Mouse (Mus musculus) CH12.LX (cell line): ENCODE data around the gene Zmym2. TPM values are rescaled to one million over a fixed set of nuclear protein-coding genes. Genes with fewer than 3 reads are reported as not detected.
A peak's percentile ranks its signal among the peaks of the same experiment; 100 is the strongest.
"Not testable (repeated sequence)": the region's sequence is repeated elsewhere in the genome, so short reads cannot be mapped to it uniquely, and the experiment has no call there.

Source experiments
- DNase-seq: peaks from one replicate; pipeline ENCODE4 v3.0.0-alpha.2; 2013; ENCODE audit errors: extremely low read depth
- H3K27ac ChIP-seq: 2 replicates; pipeline ENCODE4 v1.5.1; 2012; ENCODE audit warnings: low read depth, mild to moderate bottlenecking, control low read depth, moderate library complexity; ENCODE audit not compliant: insufficient read depth
- H3K27me3 ChIP-seq: replicated peaks from 2 replicates; pipeline ENCODE3; 2012; ENCODE audit warnings: inconsistent platforms
- H3K36me3 ChIP-seq, 2 experiments: replicated peaks in 1 of 2; 2 replicates each; pipeline versions ENCODE3 to v1.6.1; 2012; ENCODE audit warnings: inconsistent platforms in 1 of 2, low read length in 1 of 2, mild to moderate bottlenecking in 1 of 2, mixed read lengths in 1 of 2, moderate library complexity in 1 of 2; ENCODE audit not compliant: control insufficient read depth in 1 of 2, insufficient read depth in 1 of 2
- H3K4me1 ChIP-seq, 2 experiments: 2 replicates each; pipeline ENCODE4 v1.6.1; 2012; ENCODE audit warnings: inconsistent platforms in 1 of 2, moderate library complexity in 1 of 2; ENCODE audit not compliant: insufficient read depth in 2 of 2, control insufficient read depth in 1 of 2
- H3K4me2 ChIP-seq: 2 replicates; pipeline ENCODE4 v1.6.1; 2012; ENCODE audit warnings: low read depth, mild to moderate bottlenecking, control low read depth; ENCODE audit not compliant: poor library complexity, insufficient read depth, severe bottlenecking
- H3K4me3 ChIP-seq, 3 experiments: fragments of 150-350 bp in 1 of 3; sonication (generic) in 1 of 3; replicated peaks in 1 of 3; 2 replicates each; pipeline versions ENCODE3 to v1.5.1; 2011 to 2012; ENCODE audit warnings: low read depth in 2 of 3, low read length in 2 of 3, mild to moderate bottlenecking in 2 of 3, moderate library complexity in 2 of 3, control low read depth in 1 of 3, improper control_type of control experiment in 1 of 3, inconsistent platforms in 1 of 3, mixed read lengths in 1 of 3; ENCODE audit not compliant: poor library complexity in 1 of 3
- H3K79me2 ChIP-seq: replicated peaks from 2 replicates; pipeline ENCODE4 v1.6.1; 2012; ENCODE audit warnings: mild to moderate bottlenecking, moderate library complexity; ENCODE audit not compliant: control insufficient read depth, poor library complexity, insufficient read depth, severe bottlenecking; ENCODE audit errors: extremely low read depth
- H3K9ac ChIP-seq: 2 replicates; pipeline ENCODE4 v1.6.1; 2012; ENCODE audit warnings: low read depth, mild to moderate bottlenecking, control low read depth, moderate library complexity; ENCODE audit not compliant: insufficient read depth
- H3K9me3 ChIP-seq: replicated peaks from 2 replicates; pipeline ENCODE3; 2012; ENCODE audit warnings: low read length, inconsistent platforms, mixed read lengths
- BHLHE40 ChIP-seq: IDR thresholded peaks from 2 replicates; pipeline ENCODE4 v1.6.1; 2011; ENCODE audit warnings: mild to moderate bottlenecking, low read depth, low read length, improper control_type of control experiment
- CHD1 ChIP-seq: IDR thresholded peaks from 2 replicates; pipeline ENCODE4 v1.6.1; 2012; ENCODE audit warnings: low read depth, low read length, improper control_type of control experiment, inconsistent platforms
- CHD2 ChIP-seq: IDR thresholded peaks from 2 replicates; pipeline ENCODE4 v1.6.1; 2011; ENCODE audit warnings: low read length, improper control_type of control experiment
- CTCF ChIP-seq, 2 experiments: IDR thresholded peaks in 1 of 2; conservative IDR thresholded peaks in 1 of 2; 2 replicates each; pipeline ENCODE4 v1.5.1; 2011 to 2012; ENCODE audit warnings: low read depth in 2 of 2, low read length in 2 of 2, improper control_type of control experiment in 1 of 2, inconsistent platforms in 1 of 2, mild to moderate bottlenecking in 1 of 2, moderate library complexity in 1 of 2
- E2F4 ChIP-seq: IDR thresholded peaks from 2 replicates; pipeline ENCODE4 v1.6.1; 2011; ENCODE audit warnings: low read depth, low read length, improper control_type of control experiment; ENCODE audit not compliant: insufficient replicate concordance
- GABPA ChIP-seq: IDR thresholded peaks from 2 replicates; pipeline ENCODE4 v1.6.1; 2012; ENCODE audit warnings: low read depth, low read length, improper control_type of control experiment, inconsistent platforms; ENCODE audit not compliant: insufficient replicate concordance
- IRF4 ChIP-seq: IDR thresholded peaks from 2 replicates; pipeline ENCODE4 v1.6.1; 2014; ENCODE audit warnings: low read depth, mild to moderate bottlenecking, inconsistent platforms, low read length, improper control_type of control experiment
- JUND ChIP-seq: conservative IDR thresholded peaks from 2 replicates; pipeline ENCODE4 v1.6.1; 2011; ENCODE audit warnings: low read depth, low read length, improper control_type of control experiment
- MAFK ChIP-seq: IDR thresholded peaks from 2 replicates; pipeline ENCODE4 v1.6.1; 2011; ENCODE audit warnings: low read length, improper control_type of control experiment; ENCODE audit not compliant: insufficient replicate concordance
- MAX ChIP-seq: IDR thresholded peaks from 2 replicates; pipeline ENCODE4 v1.6.1; 2011; ENCODE audit warnings: low read length, improper control_type of control experiment
- MAZ ChIP-seq: IDR thresholded peaks from 2 replicates; pipeline ENCODE4 v1.6.1; 2012; ENCODE audit warnings: low read depth, mild to moderate bottlenecking, inconsistent platforms, low read length, improper control_type of control experiment, moderate library complexity
- MEF2A ChIP-seq: IDR thresholded peaks from 2 replicates; pipeline ENCODE4 v1.6.1; 2014; ENCODE audit warnings: low read depth, mild to moderate bottlenecking, inconsistent platforms, low read length, improper control_type of control experiment, borderline replicate concordance
- NRF1 ChIP-seq: IDR thresholded peaks from 2 replicates; pipeline ENCODE4 v1.6.1; 2014; ENCODE audit warnings: low read depth, mild to moderate bottlenecking, inconsistent platforms, low read length, improper control_type of control experiment, moderate library complexity
- PAX5 ChIP-seq: IDR thresholded peaks from 2 replicates; pipeline ENCODE4 v1.6.1; 2012; ENCODE audit warnings: low read length, inconsistent platforms, mixed read lengths
- POLR2A ChIP-seq: IDR thresholded peaks from 2 replicates; pipeline ENCODE4 v1.6.1; 2011; ENCODE audit warnings: low read depth, mild to moderate bottlenecking, improper control_type of control experiment, low read length
- RCOR1 ChIP-seq: conservative IDR thresholded peaks from 2 replicates; pipeline ENCODE4 v1.6.1; 2012; ENCODE audit warnings: low read depth, mild to moderate bottlenecking, inconsistent platforms, low read length, improper control_type of control experiment
- SIN3A ChIP-seq: IDR thresholded peaks from 2 replicates; pipeline ENCODE4 v1.6.1; 2012; ENCODE audit warnings: low read length, improper control_type of control experiment, inconsistent platforms
- TCF12 ChIP-seq: IDR thresholded peaks from 2 replicates; pipeline ENCODE4 v1.6.1; 2014; ENCODE audit warnings: low read depth, mild to moderate bottlenecking, inconsistent platforms, low read length, improper control_type of control experiment
- dilution Hi-C: fragments of 300-500 bp; cut with MboI; formaldehyde crosslinking; loops from 2 replicates; pipeline ENCODE4 v1.14.3; 2020; ENCODE audit warnings: low sequenced_read_pairs; ENCODE audit not compliant: extremely low pct_unique_long_range_greater_than_20kb, extremely low pct_ligation_motif_present
- in situ Hi-C: fragments of 300-500 bp; cut with MboI; formaldehyde crosslinking; loops from 3 replicates; pipeline ENCODE4 v1.14.3; 2019; ENCODE audit warnings: low sequenced_read_pairs, low pct_ligation_motif_present, low pct_unique_long_range_greater_than_20kb, mixed read lengths
- polyA plus RNA-seq: library from polyadenylated mRNA; unstranded; fragments of >175 nt; gene quantifications from 2 replicates; pipeline ENCODE4 v1.2.1, GENCODE M21; 2012; ENCODE audit warnings: low read depth; ENCODE audit not compliant: insufficient read length
- total RNA-seq, 2 experiments: library from RNA; depleted of rRNA; stranded (reverse); fragments of 300-350 nt in 1 of 2; fragments of >200 nt in 1 of 2; gene quantifications; 2 replicates each; pipeline ENCODE4 v1.2.3; 2012 to 2014

The Zmym2 gene
- total RNA-seq (2012; rRNA removed) (13.4 and 15.1 TPM in 2 replicates), total RNA-seq (2014; rRNA removed) (21.1 and 23.0 TPM in 2 replicates), polyA plus RNA-seq (34.9 and 40.5 TPM in 2 replicates)

DNA sequence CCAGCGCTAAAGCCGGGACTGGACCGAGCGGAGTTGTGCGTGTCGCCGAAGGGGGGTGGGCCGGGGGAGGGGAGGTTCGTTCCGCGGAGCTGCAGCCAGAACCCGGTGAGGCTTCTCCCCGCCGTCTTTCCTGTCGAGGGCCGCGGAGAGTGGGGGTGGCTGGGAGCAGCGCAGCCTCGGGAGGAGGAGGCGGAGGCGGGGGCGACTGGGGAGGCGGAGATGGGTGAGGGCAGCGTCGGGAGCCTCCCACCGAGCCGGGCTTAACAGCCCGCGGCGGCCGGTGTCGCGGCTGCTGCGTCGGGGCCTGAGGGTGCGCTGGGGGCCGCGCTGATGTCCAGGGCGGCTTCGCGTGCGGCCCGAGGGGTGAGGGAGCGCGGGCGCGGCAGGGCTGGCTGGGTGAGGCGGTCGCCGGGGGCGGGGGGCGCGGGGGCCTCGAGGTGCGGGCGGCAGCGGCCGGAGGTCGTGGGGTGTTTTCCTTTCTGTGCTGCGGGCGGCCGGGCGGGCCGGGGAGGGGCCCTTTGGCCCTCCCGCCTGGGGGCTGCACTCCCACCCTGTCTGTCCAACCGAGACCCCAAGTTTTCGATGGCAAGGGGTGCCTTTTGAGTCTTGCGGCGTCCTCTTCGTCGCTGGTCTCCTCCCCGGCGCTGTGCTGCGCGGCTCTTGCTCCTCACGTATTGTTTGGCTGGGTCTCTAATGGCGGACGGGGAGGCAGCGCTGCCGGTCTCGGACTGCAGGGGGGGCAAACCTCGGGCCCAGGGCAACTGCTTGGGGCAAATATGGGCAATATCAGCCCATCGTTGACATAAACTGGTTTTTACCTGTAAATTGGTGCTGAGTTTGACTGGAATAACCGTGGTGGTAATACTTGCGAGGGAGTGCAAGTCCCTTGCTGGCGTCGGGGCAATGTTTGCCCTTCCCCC is at the start of gene Zmym2:
TSS of gene Zmym2 (plus strand) at position 60 of the 920 bp plus-strand sequence.
- Histone ChIP-seq H3K79me2 (peaks cover 35% of the 10 kb centered on the region), H3K9ac (peak within 1 kb of the TSS; percentile 97), H3K36me3 (peaks cover 2 to 22% of the 10 kb centered on the region in 2 experiments), H3K4me1 (peaks cover 3 to 22% of the 10 kb centered on the region in 2 experiments; a peak in 2 of 4 replicates), H3K4me3 (peak within 1 kb of the TSS; percentile 86 to 100 (median 93)), H3K27ac (peak within 1 kb of the TSS; percentile 86), H3K4me2 (peak within 1 kb of the TSS; percentile 83)
- H3K27me3 ChIP-seq, dilution Hi-C loops, in situ Hi-C loops, H3K9me3 ChIP-seq: not testable (repeated sequence)
- DNase-seq = peak; percentile 70
- TF ChIP-seq CTCF (conservative IDR thresholded peaks at IDR 0.05 in 1 of 2, IDR thresholded peaks at IDR 0.05 in 1 of 2; ENCODE audit: low read depth in 2 of 2, low read length in 2 of 2) (peak; percentile 24 to 55; a peak in 2 of 4 replicates), POLR2A (0 out of 2 replicates have a peak, but pooled peaks have one; percentile 17), CHD2 (peak; percentile 61; the same call in 1 of the 2 replicates), SIN3A (peak; percentile 49; the same call in 1 of the 2 replicates), CHD1 (0 out of 2 replicates have a peak, but pooled peaks have one; percentile 13), MAZ (peak; percentile 18; the same call in 1 of the 2 replicates), NRF1 (0 out of 2 replicates have a peak, but pooled peaks have one; percentile 38)

- Histone ChIP-seq H3K36me3 (no peaks in the 10 kb centered on the region), H3K4me2 (no peak overlapping the region), H3K9ac (no peak overlapping the region), H3K27me3 (no peaks in the 10 kb centered on the region), H3K27ac (no peak overlapping the region), H3K4me1 (0 out of 4 replicates have a peak, but pooled peaks cover 0 to 3% of the 10 kb centered on the region in 2 experiments), H3K79me2 (no peaks in the 10 kb centered on the region), H3K4me3 (no peak overlapping the region), H3K9me3 (peaks cover 2% of the 10 kb centered on the region)
- in situ Hi-C loops (no loop called here), dilution Hi-C loops (no loop called here)
- no peak for TF ChIP-seq GABPA
- no peak for TF ChIP-seq PAX5
- no peak for TF ChIP-seq NRF1
- TF ChIP-seq JUND = no peak
- no peak for TF ChIP-seq SIN3A
- no peak for DNase-seq
Observed at GRCm38 (mm10) chr14:56844033-56844432, 42.4 kb upstream of the Zmym2 start.

- no peaks in the 10 kb centered on the region for H3K79me2 ChIP-seq
- dilution Hi-C loops (no loop called here), in situ Hi-C loops (no loop called here)
- H3K9ac ChIP-seq = no peak overlapping the region
- H3K4me3 ChIP-seq = no peak overlapping the region
- peaks cover 2% of the 10 kb centered on the region for H3K9me3 ChIP-seq
- no peak overlapping the region for H3K4me2 ChIP-seq
- TF ChIP-seq MEF2A = no peak
- no peak for TF ChIP-seq E2F4
- no peak for TF ChIP-seq MAX
- TF ChIP-seq MAFK = no peak
- no peak for TF ChIP-seq IRF4
- no peak for TF ChIP-seq BHLHE40
- TF ChIP-seq GABPA = no peak
- no peak for TF ChIP-seq TCF12
- no peak for TF ChIP-seq RCOR1
- DNase-seq = no peak
- H3K4me1 ChIP-seq = 0 out of 4 replicates have a peak, but pooled peaks cover 0 to 3% of the 10 kb centered on the region in 2 experiments
- H3K36me3 ChIP-seq = no peaks in the 10 kb centered on the region
- no peak overlapping the region for H3K27ac ChIP-seq
- no peaks in the 10 kb centered on the region for H3K27me3 ChIP-seq
Observed at GRCm38 (mm10) chr14:56844507-56844906, 41.9 kb upstream of the Zmym2 start.
